Mouse (Mus musculus) G1E-ER4 (cell line): Measurements from ENCODE around the gene Tbxas1. TPM values are rescaled to one million over a fixed set of nuclear protein-coding genes. Genes with fewer than 3 reads are reported as not detected.

Source experiments
- GATA1 ChIP-seq: IDR thresholded peaks from one replicate; pipeline ENCODE4 v1.8.0; 2012; ENCODE audit warnings: low read length, inconsistent platforms
- polyA plus RNA-seq: library from polyadenylated mRNA; stranded (reverse); fragments of >175 nt; gene quantifications from 2 replicates; pipeline ENCODE4 v1.2.3, GENCODE M21; 2012

The Tbxas1 gene
- polyA plus RNA-seq, 1 experiment, result 0.03 TPM

GRCm38 (mm10) chr6:39104631-39105030, 229.4 kb downstream of the Tbxas1 start:
- no peak for TF ChIP-seq GATA1

DNA sequence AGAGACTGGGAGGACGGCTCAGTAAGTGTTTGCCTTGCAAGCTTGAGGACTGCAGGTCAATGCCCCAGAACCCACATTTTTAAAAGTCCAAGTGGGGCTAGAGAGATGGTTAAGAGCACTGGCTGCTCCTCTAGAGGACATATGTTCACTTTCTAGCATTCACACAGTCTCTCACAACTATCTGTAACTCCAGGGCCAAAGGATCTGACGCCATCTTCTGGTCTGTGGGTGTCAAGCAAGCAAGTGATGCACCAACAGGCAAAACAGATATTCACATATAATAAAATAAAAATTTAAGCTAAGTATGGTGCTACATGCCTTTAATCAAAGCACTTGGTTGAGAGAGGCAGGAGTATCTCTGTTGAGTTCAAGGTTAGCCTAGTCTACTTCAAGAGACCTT, 231.6 kb downstream of the Tbxas1 start:
- TF ChIP-seq GATA1, result no peak

DNA sequence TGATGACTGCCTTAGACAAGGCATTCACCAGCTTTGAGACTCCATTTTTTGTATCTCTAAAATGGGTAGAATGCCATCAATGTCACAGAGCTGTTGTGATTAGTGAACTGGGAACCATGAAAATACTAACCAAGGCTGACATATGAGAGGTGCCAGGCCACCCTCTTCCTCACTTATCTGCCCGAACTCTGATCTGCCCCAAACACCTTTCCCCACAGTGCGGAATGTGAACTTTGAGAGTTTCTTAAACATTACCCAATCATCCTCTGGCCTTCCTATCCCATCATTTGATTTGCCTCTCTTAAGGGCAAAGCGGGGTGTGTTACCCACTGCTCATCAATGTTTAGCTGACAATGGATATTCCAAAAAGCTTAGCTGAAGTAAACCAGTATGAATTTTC, 237.5 kb downstream of the Tbxas1 start:
- TF ChIP-seq GATA1, result no peak

GRCm38 (mm10) chr6:39113141-39113540, 237.9 kb downstream of the Tbxas1 start:
- TF ChIP-seq GATA1, result no peak

GRCm38 (mm10) chr6:39115438-39115837, 240.2 kb downstream of the Tbxas1 start:
- TF ChIP-seq GATA1, result no peak

DNA sequence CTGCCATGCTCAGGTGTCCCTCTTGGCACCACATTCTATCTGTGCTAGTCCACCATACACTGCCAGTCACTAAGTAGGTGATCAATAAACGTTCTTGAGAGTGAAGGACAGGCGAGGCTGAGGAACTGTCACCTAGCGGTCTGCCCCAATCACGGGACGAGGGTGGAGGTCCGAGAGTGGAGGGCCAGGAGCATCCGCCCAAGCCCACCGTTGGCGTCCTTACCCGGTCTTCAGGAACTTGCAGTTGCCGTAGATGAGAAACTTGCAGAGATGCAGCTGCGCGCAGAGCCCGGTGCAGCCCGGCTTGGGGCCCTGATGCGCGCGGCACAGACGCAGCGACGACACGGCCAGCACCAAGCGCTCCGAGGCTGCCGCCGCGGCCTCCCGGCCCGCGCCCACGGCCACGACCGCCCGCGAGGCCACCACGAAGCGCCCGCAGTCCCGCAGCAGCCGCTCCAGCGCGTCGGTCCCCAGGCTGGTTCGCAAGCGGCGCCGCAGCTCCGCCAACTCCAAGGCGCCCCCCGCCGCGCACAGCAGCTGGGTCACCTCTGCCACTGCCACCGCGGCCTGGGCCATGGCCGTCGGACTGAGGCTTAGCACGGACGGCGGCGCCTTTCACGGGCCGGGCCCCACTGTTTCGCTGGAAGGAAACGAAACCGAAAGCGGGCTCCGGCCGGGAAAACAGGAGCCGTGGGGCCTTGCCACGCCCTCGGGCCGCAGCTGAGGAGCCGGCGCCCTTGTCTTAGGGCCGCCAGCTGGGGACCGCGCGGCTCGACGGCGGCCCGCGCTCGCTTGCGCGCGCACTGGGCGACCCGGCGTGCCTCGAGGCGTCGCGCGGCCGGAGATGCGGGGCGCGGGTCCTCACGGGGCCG, 242.6 kb downstream of the Tbxas1 start, which contains the start of gene Parp12:
Gene Parp12 (minus strand): TSS at position 766 of the 872 bp plus-strand sequence.
- no peak for TF ChIP-seq GATA1

GRCm38 (mm10) chr6:39118456-39118881, 243.3 kb downstream of the Tbxas1 start:
- TF ChIP-seq GATA1, result no peak

- TF ChIP-seq GATA1, result no peak
Measured at GRCm38 (mm10) chr6:39120685-39121084, 245.5 kb downstream of the Tbxas1 start.

DNA sequence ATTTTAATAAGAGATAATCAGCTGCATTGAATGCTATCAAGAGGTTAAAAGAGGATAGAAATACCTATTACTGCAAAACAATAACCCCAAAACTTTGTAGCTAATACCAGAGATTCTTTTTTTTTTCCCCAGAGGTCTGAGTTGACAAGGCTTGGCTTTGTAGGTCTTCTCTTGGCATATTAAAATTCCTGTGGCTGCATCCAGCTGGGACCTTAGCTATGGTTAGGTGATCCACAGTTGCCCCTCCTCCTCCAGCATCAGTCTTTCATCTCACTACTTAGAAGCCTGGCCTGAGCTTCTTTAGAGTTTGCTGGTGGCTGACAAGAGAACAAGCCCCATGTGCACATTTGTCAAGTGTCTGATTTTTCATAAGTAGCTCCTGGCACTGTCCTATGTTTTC, 249.5 kb downstream of the Tbxas1 start:
- no peak for TF ChIP-seq GATA1

DNA sequence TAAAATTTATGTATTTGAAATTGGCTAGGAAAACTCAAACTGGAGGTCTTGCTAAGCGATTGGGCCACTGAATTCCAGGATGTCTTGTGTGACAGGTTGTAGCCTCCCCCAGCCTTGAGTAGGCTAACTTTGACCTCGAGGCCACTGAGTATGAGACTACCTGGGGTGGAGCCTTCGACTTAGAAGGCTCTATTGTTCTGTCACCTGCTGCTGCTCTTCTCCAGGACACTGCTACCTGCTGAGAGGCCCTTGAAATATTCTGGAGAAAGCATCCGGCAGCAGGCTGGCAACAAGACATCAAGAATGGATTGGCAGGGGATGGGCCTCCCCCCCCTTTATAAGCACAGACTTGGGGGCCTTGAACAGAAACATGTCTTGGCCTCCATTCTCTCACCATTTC, 256.3 kb downstream of the Tbxas1 start:
- no peak for TF ChIP-seq GATA1

DNA sequence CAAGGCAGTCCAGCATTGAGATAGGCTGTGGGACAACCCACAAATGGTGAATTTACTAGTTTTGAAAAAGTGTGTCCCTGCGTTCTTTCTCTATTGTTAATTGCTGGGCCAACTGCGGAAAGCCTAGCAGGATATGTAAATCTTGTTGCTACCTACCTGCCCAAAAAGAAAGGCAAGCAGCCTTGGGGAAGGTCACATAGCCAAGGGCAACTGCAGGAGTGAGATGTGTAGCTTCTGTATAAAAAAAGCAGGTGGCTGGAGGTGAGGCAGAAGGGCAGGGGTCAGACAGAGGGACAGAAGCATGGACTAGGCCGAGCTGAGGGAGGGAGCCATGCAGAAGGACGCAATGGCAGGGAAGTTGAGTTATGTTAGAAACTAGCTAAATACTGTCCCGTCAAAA, 257.4 kb downstream of the Tbxas1 start:
- TF ChIP-seq GATA1, result no peak

Other genes with a start within 250 kb of the Tbxas1 start
- gene Klrg2, start 238.2 kb upstream of the Tbxas1 start, polyA plus RNA-seq, result not detected in 2 replicates
- gene Clec2l, start 212.3 kb upstream of the Tbxas1 start, polyA plus RNA-seq, result 0.24 and 0.27 TPM in 2 replicates
- 37.4 and 40.6 TPM in 2 replicates for gene Hipk2, start 761 bp downstream of the Tbxas1 start, polyA plus RNA-seq
- not detected in 2 replicates for gene Parp12, start 242.9 kb downstream of the Tbxas1 start, polyA plus RNA-seq